Mouse (Mus musculus) frontal cortex, postnatal 10 days (tissue): ENCODE results near the gene Asic4.

Source experiments
- DNase-seq, 2 experiments: peaks; one replicate each; pipeline ENCODE4 v3.0.0; 2022; ENCODE audit warnings: low spot score in 2 of 2, mixed read lengths in 1 of 2

Gene Asic4

DNA sequence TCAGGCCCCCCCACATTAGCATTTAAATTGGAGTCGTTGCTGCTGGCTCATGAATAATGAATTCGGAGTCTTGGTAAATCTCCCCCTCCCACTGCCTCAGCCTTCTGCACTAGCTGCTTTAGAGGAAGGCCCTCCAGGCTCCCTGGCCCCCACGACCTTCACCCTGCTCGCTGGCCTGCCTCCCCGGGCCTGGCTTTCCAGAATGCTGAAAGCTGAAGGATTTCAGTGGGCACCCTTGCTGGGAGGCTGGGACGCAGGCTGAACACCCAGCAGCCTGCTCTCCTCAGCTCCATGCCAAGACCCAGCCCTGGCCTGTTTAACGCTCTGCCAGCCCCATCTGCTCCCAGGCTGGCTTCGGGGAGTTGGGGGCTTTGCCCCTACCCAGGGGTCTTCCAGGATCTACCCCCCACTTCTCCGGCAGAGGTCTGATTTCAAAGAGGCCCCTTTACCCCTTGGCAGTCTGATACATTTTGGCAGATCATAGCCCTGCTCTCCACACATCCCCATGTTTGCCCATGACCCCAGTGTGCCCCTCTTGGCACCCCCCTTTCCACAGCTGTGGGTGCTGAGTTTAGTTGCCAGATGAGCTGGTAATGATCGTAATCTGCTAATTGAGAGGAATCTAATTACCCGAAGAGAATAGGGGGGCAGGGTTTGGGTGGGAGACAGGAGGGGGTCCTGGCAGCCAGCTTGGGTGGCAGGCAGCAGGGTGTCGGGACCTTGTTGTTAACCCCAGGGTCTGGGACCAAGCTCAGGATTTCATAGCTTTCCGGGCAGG, 6.8 kb upstream of the Asic4 start:
- DNase-seq, result no peak

- no peak for DNase-seq
Measured at GRCm38 (mm10) chr1:75444208-75444607, 6.0 kb upstream of the Asic4 start.

GRCm38 (mm10) chr1:75445141-75445701, 5.0 kb upstream of the Asic4 start:
- peak in 1 of 2 experiments; percentile 55 for DNase-seq

DNA sequence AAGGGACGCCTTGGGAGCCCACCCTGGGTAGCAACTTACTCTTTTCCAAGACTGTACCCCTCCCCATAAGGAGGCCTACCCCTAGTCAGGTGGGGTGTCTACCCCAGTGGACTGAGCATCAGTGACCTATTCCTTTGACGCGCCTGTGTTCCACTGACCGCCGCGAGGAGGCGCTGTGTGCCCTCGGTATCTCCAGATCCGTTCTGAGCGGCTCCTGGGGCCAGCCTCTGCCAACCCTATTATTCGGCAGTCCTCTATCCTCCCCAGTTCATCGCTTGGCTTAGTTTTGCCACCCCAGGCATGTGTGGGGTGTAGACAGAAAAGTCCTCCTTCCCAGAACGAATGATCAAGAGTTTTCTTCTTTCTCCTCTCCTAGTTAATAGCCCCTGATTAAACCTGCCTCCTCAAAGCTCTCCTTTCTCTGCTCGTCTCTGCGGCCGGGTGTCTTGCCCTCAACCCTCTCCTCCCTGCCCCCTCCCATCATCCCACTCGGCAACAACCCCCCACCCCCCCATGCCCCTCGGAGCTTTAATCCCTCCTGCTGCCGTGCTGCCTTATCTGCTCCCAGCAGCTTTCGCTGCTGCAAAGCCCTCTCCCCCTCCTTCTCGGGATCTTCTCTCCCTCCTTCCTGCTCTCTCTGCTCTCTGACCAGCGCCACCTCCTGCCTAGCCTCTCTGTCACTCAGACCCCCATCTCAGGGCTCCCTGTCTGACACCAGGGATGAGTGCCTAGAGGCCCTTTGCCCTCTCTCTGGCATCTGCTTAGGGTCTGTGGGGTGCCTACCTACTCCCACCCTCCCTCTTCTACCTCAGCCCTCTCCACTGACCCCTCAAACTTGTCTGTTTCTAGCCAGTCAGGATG, 4.3 kb upstream of the Asic4 start:
- DNase-seq, result peak in 1 of 2 experiments; percentile 74

DNA sequence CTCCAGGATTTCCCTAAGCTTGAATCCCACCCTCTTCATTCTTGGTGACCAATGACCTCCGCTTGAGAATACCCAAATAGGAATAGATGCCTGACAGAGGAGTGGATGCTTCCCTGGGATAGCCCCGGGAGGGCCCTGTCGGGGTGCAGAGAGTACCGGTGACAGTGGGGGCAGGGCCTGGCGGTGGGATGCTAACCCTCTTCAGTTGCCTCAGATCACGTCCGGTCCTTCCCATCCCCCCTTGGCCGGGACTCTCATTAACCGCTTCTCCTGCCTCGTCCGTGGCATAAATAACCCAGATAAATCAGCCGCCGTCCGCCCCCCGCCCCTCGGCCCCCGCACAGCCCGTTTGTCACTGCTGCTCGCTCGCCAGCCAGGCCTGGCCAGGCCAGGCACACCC, 3.6 kb upstream of the Asic4 start:
- no peak for DNase-seq

DNA sequence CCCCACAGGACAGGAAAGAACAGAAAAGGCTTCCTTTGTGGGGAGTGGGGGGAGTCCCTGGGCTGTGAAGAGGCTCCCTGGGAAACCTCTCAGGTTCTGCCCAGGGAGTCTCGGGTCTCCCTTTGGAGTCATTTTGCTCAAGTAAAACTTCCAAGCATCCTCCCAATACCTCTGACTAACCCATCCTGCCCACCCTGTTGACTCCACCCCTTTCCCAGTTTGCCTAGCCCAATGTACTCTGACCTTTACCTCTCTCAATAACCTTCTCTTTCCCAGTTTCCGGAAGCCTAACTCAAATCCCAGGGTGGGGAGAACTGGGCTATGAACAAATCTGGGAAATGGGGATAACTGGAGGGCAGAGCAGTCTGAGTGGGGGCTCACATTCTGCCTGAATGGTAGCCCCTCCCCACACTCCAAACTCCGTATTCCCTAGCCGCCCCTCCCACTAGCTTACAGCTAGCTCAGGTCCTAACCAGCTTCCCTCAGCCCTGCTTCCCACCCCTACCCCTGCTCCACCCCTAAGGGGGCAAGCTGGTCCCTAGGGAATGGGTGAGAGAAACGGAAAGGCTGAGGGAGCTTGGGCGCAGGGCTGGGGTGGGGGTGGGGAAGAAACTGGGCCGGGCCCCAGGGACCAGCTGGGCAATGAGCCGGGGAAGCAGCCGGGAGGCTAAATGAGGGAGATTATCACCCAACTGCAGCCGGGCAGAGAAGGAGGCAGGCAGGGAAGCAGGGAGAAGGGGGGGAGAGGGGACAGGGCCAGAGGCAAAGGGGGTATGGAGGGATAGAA, 2.8 kb upstream of the Asic4 start:
- no peak for DNase-seq

DNA sequence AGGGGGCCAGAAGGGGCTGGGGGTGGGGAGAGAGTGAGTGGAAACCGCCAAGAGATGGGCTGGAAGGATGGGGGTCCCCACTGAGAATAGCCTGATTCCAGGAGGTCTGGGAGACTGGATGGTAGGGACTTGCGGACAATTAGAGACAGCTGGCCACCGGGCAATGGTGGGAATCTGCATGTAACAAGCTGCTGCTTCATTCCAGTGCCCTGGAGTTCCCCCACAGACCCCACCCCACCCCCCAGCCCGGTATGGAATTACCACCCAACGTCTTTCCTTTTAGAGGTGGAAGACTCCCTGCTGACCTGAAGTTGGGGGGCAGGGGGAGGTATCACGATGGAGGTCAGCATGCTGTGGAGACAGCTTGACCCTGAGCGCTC, 2.2 kb upstream of the Asic4 start:
- DNase-seq, result no peak

GRCm38 (mm10) chr1:75448937-75449336, 1.3 kb upstream of the Asic4 start:
- no peak for DNase-seq

- DNase-seq, result no peak
Measured at GRCm38 (mm10) chr1:75449377-75450135, 680 bp upstream of the Asic4 start.

GRCm38 (mm10) chr1:75451900-75452299, 1.7 kb downstream of the Asic4 start:
- DNase-seq, result no peak

- no peak for DNase-seq
Measured at GRCm38 (mm10) chr1:75455433-75455832, 5.2 kb downstream of the Asic4 start.

DNA sequence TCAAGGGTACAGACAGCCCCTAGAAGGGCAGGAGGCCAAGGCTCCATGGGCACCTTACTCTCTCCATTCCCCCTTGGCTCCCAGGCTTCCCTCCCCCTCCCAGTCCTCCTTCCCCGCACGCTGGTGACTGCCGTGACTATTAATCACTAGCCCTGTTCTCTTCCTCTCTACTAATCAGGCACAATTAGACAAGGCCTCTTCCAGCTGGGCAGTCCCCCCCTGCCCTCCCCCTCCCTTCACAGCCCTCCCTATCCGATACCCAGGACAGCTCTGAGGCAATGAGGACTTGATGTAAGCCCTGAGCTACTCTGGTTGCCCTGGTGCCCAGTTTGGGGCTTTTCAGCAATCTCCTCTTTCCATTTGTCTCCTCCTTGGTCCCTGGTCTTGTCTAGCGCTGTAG, 5.7 kb downstream of the Asic4 start:
- DNase-seq, result no peak

GRCm38 (mm10) chr1:75456746-75457564, 6.7 kb downstream of the Asic4 start:
- no peak for DNase-seq

DNA sequence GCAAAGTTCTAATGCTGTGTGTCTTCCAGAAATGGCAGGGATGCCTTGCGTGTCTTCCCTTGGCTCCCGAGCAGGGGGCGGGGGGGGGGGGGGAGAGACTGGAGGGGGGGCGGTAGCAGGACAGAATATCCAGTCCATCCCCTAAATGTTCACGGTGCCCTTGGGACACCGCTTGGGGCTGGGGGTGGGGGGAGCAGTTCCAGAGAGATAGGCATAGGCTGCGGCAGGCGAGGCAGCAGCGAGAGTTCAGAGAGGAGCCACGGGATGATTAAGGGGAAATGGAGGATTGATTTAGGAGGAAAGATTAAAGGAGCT, 7.4 kb downstream of the Asic4 start:
- no peak for DNase-seq

- peak in 1 of 2 experiments; percentile 51 for DNase-seq
Measured at GRCm38 (mm10) chr1:75458025-75458788, 8.0 kb downstream of the Asic4 start.

DNA sequence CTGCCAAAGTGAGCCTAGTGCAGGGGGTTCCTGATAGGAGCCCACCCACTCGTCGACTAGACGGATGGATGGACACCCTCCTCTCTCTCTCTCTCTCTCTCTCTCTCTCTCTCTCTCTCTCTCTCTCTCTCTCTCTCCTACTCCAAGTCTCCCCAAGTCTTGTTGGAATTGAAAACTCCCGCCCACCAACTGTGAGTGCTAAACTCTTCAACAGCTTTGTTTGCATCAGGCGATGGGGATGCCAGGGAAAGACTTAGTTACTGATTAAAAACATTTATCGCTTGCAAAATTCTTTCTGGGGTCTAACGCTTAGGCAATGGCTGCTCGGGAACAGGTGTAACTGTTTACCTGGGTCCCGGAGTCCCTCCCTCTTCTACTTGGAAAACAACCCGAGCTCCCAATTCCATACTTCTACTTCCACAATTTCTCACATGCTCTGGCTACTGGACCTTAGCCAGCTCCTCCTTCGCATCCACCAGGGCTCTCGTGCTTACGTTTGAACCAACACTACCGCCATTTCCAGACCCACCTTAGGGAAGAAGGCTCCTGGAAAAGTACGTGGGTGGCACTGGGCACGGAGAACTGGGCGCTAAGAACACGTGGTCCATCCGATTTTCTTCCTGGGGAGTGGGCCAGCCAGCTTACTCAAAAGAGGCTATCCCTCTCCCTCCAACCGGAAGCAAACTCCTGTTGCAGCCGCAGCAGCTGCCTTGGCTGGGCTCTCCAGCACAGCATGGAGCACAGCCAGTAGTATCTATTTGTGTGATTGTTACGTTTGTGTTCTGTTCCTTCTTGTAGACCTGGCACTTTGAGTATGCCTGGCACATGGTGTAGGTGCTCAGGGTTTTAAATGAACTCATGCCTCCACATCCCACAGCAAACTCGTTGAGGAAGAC, 8.8 kb downstream of the Asic4 start:
- DNase-seq, result peak in 1 of 2 experiments; percentile 47

GRCm38 (mm10) chr1:75460297-75460696, 10.1 kb downstream of the Asic4 start:
- DNase-seq, result no peak

GRCm38 (mm10) chr1:75462636-75463035, 12.4 kb downstream of the Asic4 start:
- no peak for DNase-seq
